Mouse (Mus musculus) adrenal gland, postnatal 36 days (tissue): ENCODE measurements around the gene Ntm. TPM values are rescaled to one million over a fixed set of nuclear protein-coding genes. Genes with fewer than 3 reads are reported as not detected.

Source experiments
- DNase-seq, 2 experiments: peaks; one replicate each; pipeline ENCODE4 v3.0.0; 2021; ENCODE audit warnings: mixed read lengths in 1 of 2
- total RNA-seq, 2 experiments: library from RNA; stranded (reverse); gene quantifications; 2 replicates each; pipeline ENCODE4 v1.2.3; 2021

Gene Ntm
- total RNA-seq, 2 experiments from 2014 or later, result 0.33 to 1.1 TPM

DNA sequence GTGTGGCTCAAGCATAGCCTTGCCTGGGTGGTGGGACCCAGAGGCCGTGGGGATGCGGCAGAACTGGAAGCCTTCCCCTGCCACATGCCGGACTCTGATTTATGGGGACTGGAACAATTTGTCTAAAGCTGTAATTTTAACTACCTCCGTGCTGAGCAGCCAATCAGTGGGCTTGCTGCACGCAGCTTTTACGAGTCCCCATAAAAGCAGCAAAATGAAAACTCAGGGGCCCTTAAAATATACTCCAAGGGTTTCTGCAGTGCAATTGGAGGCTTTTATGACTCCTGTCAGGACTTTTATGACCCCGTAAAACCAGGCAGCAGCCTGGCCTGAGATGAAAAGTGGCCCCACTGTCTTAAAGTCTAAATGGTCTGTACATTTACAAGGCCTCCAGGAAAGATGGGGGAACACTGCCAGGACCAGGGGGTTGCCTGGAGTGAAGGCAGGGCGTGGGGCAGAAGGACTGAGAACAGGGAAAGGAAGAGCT, 644.2 kb downstream of the Ntm start:
- no peak for DNase-seq

DNA sequence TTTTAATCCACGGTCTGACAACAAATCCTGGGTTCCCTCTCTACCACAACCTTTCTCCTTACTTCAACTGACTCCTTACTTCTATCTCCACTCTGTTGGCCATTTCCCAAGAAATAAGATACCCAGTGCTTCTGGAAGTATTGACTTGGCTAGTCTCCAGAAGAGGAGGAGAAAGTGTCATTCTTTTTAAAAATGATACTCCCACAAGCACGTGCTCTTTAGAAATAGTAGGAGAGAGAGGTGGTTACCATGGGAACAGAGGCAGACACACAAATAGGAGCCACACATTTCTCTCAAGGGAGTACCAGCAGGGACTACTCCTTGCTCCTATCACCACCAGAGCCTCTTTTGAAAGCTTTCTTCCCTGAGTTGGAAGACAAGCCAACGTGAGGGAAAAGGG, 645.3 kb downstream of the Ntm start:
- peak in 1 of 2 experiments; percentile 2 for DNase-seq

GRCm38 (mm10) chr9:29315842-29316241, 647.1 kb downstream of the Ntm start:
- no peak for DNase-seq

- no peak for DNase-seq
Measured at GRCm38 (mm10) chr9:29306961-29307360, 656.0 kb downstream of the Ntm start.

DNA sequence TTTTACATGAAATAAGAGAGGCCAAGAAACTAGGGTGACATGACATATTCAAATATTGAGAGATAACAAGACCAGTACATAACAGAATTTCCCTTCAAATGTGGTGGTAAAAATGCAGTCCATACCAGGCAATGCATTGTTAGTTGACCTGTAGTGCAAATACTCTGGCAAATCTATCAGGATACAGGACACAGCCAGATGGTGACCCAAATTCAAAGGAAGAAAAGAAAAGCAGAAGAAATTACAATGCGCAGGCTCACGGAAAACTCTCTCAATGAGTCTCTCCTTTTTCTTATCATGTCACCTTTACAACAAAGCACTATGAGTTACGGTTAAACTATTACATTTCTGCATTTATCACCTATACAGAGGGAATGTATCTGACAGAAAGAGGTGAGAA, 664.6 kb downstream of the Ntm start:
- no peak for DNase-seq

GRCm38 (mm10) chr9:29296752-29297151, 666.2 kb downstream of the Ntm start:
- no peak for DNase-seq

GRCm38 (mm10) chr9:29288003-29288704, 674.8 kb downstream of the Ntm start:
- no peak for DNase-seq

DNA sequence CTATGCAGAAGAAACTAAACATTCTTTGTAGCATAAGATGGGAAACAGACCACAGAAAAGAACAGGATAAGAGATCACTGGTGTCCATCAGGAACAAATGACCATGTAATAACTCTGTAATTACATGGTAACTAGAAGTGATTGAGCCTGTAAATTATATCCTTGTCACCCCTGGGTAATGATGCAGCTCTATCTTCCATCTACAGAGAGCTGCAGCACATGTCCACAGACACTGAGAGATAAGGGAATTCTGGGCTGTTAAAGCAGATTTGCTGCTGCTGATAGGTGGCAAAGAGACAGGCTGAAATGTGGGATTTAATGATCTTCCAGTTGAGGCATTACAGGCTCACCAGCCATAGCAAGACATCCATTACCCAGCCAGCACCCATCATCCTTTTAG, 677.8 kb downstream of the Ntm start:
- DNase-seq, result no peak

- no peak for DNase-seq
Measured at GRCm38 (mm10) chr9:29272861-29273260, 690.1 kb downstream of the Ntm start.

DNA sequence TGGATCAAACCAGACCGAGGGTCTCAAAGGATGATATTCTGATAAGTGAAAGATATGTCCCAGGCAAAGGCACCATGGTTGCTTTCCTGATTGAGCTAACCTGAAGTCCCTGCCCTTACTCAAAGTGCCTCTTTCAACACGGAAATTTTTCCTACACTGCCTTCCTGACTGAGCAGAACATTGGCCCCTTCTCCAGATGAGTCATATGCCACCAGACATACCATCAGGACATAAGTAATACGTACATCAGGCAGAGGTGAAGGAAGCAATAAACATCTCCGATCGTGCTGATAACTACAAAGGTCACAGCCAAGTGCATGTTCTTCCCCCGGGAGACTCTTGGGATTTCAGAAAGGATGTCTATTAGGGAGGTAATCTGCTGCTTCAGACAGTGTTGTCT, 693.0 kb downstream of the Ntm start:
- no peak for DNase-seq

- no peak for DNase-seq
Measured at GRCm38 (mm10) chr9:29269277-29269646, 693.7 kb downstream of the Ntm start.

DNA sequence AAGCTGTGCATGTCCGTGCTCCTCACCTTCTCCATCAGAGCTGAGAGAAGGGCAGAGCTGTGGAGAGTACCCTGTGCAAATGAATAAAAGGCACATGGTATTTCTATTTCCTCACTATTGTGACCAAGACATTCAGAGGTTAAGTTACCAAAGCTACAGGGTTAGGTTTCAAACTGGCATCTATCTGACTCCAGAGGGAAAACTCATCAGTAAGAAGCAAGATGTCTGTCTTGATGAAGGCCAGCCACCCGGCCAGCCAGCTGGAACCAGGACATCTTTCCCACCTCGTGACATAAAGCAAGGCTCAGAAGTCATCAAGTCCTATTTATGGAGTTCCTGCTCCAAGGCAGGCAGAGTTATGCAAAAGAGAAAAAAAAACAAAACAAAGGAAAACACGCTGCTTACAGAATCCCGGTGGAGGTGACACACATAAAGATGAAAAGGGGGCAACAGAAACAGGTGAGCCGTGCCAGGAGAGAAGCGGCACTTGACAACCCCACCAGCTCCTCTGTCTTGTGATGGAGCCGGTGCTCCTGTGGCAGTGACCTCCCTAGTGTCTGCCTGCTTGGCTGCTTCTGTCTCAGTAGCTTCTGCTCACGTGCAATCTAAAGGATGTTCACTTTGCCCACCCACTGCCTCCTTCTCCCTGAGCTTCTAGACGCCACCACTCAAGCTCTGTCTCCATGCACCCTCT, 694.2 kb downstream of the Ntm start:
- no peak for DNase-seq

DNA sequence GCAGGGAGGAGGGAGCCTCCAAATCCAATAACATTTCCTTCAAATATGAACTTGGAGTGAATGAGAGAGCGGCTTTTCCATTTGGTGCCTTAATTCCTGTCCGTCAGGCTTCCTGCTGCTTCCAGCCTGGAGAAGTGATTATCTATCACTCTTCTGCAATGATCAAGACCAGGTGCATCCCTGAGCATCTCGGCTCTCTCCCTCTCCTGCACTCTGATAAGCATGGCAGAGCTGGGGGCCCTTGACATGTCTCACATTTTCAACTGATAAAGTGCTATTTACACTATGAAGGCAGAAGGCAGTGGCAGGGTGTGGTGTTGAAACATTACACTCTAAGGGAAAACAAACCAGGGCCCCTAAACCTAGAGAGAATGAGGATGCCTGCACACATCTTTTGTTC, 695.3 kb downstream of the Ntm start:
- DNase-seq, result no peak

DNA sequence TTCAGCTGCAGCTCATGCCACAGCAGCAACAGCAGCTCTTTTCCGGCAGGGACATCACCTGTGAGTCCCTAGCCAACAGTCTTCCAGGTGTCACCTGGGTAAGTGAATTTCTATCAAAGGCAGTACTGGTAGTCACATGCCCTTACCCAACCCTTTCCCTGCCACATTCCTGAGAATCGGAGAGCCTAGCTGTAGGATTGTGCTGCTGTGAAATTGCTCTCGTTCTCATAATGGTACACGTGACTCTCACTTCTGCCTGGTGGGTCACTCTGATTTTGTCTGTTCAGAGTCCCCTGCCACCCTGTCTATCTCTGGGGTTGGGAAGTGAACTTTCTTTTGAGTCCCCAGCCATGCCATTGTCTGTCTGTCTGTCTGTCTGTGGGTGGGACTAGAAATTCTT, 697.8 kb downstream of the Ntm start:
- DNase-seq, result no peak

DNA sequence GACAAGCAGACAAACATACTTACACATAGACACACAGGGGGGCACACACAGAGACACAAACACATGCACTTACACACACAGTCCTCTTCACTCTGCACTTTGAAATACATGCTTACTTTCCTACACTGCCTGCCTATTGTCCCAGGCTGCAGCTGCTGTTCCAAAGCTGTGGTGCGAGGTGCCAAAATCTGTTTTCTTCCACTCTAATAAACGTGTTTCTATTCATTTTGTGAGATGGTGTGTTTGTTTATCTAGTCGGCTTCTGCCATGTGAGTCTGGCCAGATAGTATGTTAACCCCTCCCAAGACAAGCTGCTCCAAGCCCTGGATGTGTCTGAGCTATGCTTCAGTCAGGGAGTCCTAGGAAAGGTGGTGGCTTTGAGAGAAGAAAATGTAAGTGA, 700.1 kb downstream of the Ntm start:
- no peak for DNase-seq

DNA sequence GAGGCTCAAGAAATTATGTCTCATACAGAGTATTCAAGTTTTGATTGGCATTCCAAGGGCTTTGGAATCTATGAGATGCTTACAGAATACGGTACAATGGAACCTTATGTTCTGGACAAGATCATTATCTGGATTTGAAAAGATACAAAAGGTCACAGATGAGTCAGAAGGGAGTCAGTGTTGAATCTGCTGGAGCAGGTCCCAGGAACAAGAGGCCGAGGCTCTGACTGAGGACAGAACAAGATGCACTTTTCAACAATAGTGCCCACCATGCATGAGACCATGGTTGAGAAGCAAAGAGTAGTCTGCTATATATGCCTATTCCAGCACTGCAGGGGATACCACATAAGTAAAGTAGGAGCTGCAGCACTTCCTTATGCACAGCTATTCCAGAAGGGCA, 710.1 kb downstream of the Ntm start:
- peak; percentile 32 to 56 for DNase-seq

GRCm38 (mm10) chr9:29250813-29251212, 712.1 kb downstream of the Ntm start:
- no peak for DNase-seq

DNA sequence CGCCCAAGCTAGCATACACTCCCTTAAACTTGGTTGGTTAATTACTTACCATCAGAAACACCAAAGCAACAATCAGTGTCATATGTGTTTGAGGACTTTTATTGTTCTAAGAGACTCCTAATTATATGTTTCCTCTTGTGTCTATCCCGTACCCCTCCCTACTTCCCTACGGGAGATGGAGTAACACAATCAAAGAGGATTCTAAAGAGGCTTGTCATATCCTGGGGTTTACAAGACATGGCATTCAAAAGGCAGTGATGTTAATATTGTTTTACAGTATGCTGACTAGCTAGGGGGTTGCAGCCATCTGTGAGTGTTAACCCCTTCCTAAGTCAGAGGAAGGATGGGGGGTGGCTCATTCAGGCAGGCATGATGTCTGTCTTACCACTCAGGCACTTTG, 715.1 kb downstream of the Ntm start:
- DNase-seq, result no peak

GRCm38 (mm10) chr9:29244006-29244405, 718.9 kb downstream of the Ntm start:
- no peak for DNase-seq

GRCm38 (mm10) chr9:29242497-29243422, 720.2 kb downstream of the Ntm start:
- no peak for DNase-seq

- DNase-seq, result no peak
Measured at GRCm38 (mm10) chr9:29240797-29241196, 722.1 kb downstream of the Ntm start.

- DNase-seq, result no peak
Measured at GRCm38 (mm10) chr9:29238973-29239372, 724.0 kb downstream of the Ntm start.

DNA sequence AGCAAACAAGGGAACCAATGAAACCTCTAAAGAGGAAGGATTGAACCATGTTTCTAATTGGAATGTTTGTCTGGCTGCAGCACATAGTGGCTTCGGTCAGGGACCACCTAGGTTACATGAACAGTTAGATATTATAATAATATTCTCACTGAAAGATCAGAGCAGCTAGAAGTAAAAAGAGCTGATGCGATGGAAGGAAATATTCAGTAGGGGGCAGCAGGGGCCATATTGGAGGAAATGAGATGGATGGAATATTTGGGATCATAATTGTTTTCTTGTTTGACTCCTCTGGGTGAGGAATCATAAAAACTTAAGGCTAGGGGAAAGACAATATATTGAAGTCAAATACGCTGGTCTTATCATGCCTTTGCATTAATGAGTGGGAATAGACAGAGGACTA, 726.2 kb downstream of the Ntm start:
- no peak for DNase-seq
